Mouse (Mus musculus): Measurements from ENCODE around the gene Fbxl14. TPM values are rescaled to one million over a fixed set of nuclear protein-coding genes. Genes with fewer than 3 reads are reported as not detected.
"Not testable (repeated sequence)": the region's sequence is repeated elsewhere in the genome, so short reads cannot be mapped to it uniquely, and the experiment has no call there.

Fbxl14 gene
- polyA plus RNA-seq, 1 experiment from 2014 or later: 3.3 TPM

- H3K4me1 ChIP-seq (replicated peaks): peaks cover 14% of the 10 kb centered on the region
- H3K36me3 ChIP-seq: no peaks in the 10 kb centered on the region
- H3K9me3 ChIP-seq: no peaks in the 10 kb centered on the region
- H3K9ac ChIP-seq: no peak overlapping the region
- H3K27ac ChIP-seq: no peak overlapping the region
- ATAC-seq (ENCODE audit: low FRiP score): no peak
- no peaks in the 10 kb centered on the region for H3K27me3 ChIP-seq
- no peak overlapping the region for H3K4me3 ChIP-seq
- 93% methylated on average over 4 of the region's 4 CpGs for WGBS
- no peak overlapping the region for H3K4me2 ChIP-seq
These were observed 5.5 kb upstream of the Fbxl14 start for GRCm38 (mm10) chr6:119473992-119474391.

DNA sequence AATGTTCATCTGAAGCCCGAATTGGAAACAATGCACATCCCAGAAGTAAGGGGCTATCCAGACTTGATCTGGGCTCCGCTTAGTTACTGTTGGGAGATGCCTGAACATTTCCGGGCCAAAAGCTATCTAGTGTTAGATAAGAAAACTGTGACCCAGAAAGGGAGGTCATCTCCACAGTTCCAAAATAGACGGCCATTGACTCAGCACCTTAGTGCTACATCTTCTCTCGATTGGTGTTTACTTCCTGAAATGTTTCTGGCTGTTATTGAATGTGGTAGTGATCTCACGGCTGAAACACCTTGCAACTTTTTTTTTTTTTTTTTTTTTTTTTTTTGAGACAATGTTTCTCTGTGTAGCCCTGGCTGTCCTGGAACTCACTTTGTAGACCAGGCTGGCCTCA lies 3.5 kb upstream of the Fbxl14 start:
- Histone ChIP-seq H3K9ac (no peak overlapping the region), H3K9me3 (no peaks in the 10 kb centered on the region), H3K27ac (no peak overlapping the region), H3K36me3 (no peaks in the 10 kb centered on the region), H3K4me1 (replicated peaks) (peaks cover 24% of the 10 kb centered on the region), H3K27me3 (no peaks in the 10 kb centered on the region), H3K4me3 (no peak overlapping the region), H3K4me2 (no peak overlapping the region)
- ATAC-seq (ENCODE audit: low FRiP score): no peak
- 87% methylated on average over 6 of the region's 6 CpGs for WGBS

DNA sequence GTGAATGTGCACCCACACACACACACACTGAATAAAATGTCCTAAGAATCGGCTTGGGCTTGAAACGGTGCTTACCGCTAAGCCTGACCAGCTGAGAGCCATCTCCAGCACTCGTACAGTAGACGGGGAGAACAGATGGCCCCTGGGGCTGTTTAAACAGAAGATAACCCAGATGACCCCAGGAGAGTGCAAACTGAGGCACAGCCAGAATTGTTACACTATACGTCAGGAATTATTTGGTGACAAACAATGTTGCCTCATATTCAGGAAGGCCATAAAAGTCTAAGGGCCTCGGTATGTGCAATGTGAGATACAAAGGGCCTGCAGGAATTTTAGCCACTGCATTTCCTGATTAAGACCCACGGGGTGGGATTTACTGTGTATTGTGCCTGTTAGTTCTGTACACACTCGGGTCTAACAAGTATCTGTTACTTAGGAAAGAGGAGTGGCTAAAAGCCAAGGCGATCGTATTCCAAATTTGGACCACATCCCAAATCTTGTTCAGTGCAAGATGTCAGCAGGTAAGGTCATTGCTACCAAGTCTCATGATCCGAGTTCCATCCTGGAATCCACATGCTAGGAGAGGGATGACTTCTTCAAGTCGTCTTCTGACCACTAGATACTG lies 1.7 kb upstream of the Fbxl14 start:
- Histone ChIP-seq H3K36me3 (no peaks in the 10 kb centered on the region), H3K9ac (peak overlapping the region; percentile 43; the same call in 1 of the 2 replicates), H3K27ac (no peak overlapping the region), H3K27me3 (no peaks in the 10 kb centered on the region), H3K4me1 (replicated peaks) (peaks cover 38% of the 10 kb centered on the region), H3K4me3 (no peak overlapping the region), H3K4me2 (peak overlapping the region; percentile 68; the same call in 1 of the 2 replicates), H3K9me3 (no peaks in the 10 kb centered on the region)
- WGBS: 64% methylated on average over 13 of the region's 13 CpGs
- no peak for ATAC-seq (ENCODE audit: low FRiP score)

DNA sequence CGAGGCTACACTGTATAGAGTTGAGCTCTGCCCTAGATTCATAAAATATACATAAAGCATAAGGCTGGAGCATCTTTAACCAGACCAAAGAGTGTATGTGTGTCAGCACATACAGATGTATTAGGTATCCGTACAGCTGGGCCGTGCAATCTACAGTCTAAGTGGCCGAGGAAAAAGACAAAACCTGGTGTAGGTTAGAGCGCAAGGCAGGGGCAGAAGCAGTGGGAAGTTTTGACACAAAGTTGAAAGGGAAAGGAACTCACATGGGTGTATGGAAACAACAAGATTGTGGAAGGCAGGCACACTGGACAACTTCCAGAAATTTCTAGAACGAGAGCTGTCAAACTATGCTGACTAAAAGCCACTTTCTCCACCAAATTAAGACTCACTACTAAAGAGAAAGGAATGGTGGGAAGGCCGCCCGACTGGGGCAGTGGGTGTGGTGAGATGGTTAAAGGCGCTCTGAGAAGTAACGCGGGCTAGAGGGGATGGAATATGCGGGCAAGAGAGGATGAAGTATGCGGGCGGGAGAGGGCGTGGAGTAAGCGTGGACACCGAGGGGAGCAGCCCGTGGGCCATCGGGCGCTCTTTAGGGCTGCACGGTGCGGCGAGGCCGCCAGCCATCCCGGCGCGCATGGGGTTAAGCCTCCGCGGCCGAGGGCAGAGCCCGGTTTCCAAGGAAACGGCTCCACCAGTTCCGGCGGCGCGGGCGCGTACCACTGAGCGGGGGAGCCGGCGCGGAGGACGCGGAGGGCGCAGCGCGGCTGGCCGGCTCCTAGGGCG lies 717 bp upstream of the Fbxl14 start:
- peak overlapping the region; percentile 97 for H3K9ac ChIP-seq
- peaks cover 47% of the 10 kb centered on the region for H3K4me1 ChIP-seq (replicated peaks)
- H3K9me3 ChIP-seq: no peaks in the 10 kb centered on the region
- H3K36me3 ChIP-seq: no peaks in the 10 kb centered on the region; the same call in 1 of the 2 replicates
- 2% methylated on average over 48 of the region's 49 CpGs for WGBS
- H3K4me3 ChIP-seq: peak overlapping the region; percentile 88
- ATAC-seq (ENCODE audit: low FRiP score): peak; percentile 94
- no peaks in the 10 kb centered on the region for H3K27me3 ChIP-seq
- H3K27ac ChIP-seq: peak overlapping the region; percentile 99
- peak overlapping the region; percentile 68 for H3K4me2 ChIP-seq

DNA sequence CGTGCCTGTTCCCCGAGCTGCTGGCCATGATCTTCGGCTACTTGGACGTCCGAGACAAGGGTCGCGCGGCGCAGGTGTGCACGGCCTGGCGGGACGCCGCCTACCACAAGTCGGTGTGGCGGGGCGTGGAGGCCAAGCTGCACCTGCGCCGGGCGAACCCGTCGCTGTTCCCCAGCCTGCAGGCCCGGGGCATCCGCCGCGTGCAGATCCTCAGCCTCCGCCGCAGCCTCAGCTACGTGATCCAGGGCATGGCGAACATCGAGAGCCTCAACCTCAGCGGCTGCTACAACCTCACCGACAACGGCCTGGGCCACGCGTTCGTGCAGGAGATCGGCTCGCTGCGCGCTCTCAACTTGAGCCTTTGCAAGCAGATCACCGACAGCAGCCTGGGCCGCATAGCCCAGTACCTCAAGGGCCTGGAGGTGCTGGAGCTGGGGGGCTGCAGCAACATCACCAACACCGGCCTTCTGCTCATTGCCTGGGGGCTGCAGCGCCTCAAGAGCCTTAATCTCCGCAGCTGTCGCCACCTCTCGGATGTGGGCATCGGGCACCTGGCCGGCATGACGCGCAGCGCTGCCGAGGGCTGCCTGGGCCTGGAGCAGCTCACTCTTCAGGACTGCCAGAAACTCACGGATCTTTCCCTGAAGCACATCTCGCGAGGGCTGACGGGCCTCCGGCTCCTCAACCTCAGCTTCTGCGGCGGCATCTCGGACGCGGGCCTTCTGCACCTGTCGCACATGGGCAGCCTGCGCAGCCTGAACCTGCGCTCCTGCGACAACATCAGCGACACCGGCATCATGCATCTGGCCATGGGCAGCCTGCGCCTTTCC lies 623 bp downstream of the Fbxl14 start:
- peak overlapping the region; percentile 99 for H3K27ac ChIP-seq
- ATAC-seq (ENCODE audit: low FRiP score): peak; percentile 30
- H3K36me3 ChIP-seq: peaks cover 8% of the 10 kb centered on the region
- no peaks in the 10 kb centered on the region for H3K27me3 ChIP-seq
- H3K4me1 ChIP-seq (replicated peaks): peaks cover 60% of the 10 kb centered on the region
- WGBS: under 1% methylated on average over 60 of the region's 70 CpGs
- H3K9me3 ChIP-seq: no peaks in the 10 kb centered on the region
- H3K4me3 ChIP-seq: peak overlapping the region; percentile 88
- peak overlapping the region; percentile 97 for H3K9ac ChIP-seq
- H3K4me2 ChIP-seq: peak overlapping the region; percentile 100

- Histone ChIP-seq H3K9ac (peak overlapping the region; percentile 97), H3K36me3 (peaks cover 8% of the 10 kb centered on the region), H3K4me2 (peak overlapping the region; percentile 100), H3K4me1 (replicated peaks) (peaks cover 67% of the 10 kb centered on the region), H3K27ac (peak overlapping the region; percentile 99), H3K9me3 (no peaks in the 10 kb centered on the region), H3K27me3 (no peaks in the 10 kb centered on the region), H3K4me3 (peak overlapping the region; percentile 88)
- WGBS: under 1% methylated on average over 33 of the region's 33 CpGs
- ATAC-seq (ENCODE audit: low FRiP score): peak; percentile 19
These were observed 1.4 kb downstream of the Fbxl14 start for GRCm38 (mm10) chr6:119480706-119481331.

- Histone ChIP-seq H3K4me1 (replicated peaks) (peaks cover 75% of the 10 kb centered on the region), H3K4me3 (peak overlapping the region; percentile 88), H3K4me2 (peak overlapping the region; percentile 100), H3K9ac (peak overlapping the region; percentile 66)
- H3K27me3 ChIP-seq; H3K27ac ChIP-seq; H3K9me3 ChIP-seq; ATAC-seq (ENCODE audit: low FRiP score); H3K36me3 ChIP-seq: not testable (repeated sequence)
- 4% methylated on average over 10 of the region's 10 CpGs for WGBS
These were observed 2.4 kb downstream of the Fbxl14 start for GRCm38 (mm10) chr6:119481741-119482390.

- H3K9me3 ChIP-seq: no peaks in the 10 kb centered on the region
- WGBS: 37% methylated on average over 16 of the region's 16 CpGs
- H3K4me3 ChIP-seq: peak overlapping the region; percentile 88
- H3K36me3 ChIP-seq: peaks cover 8% of the 10 kb centered on the region
- H3K27me3 ChIP-seq: no peaks in the 10 kb centered on the region
- H3K9ac ChIP-seq: peak overlapping the region; percentile 66
- H3K4me2 ChIP-seq: peak overlapping the region; percentile 100
- peaks cover 69% of the 10 kb centered on the region for H3K4me1 ChIP-seq (replicated peaks)
- no peak for ATAC-seq (ENCODE audit: low FRiP score)
- H3K27ac ChIP-seq: no peak overlapping the region
These were observed 3.6 kb downstream of the Fbxl14 start for GRCm38 (mm10) chr6:119482958-119483600.

- Histone ChIP-seq H3K4me2 (no peak overlapping the region), H3K9ac (no peak overlapping the region; the same call in 1 of the 2 replicates), H3K9me3 (no peaks in the 10 kb centered on the region), H3K27ac (peak overlapping the region; percentile 56; the same call in 1 of the 2 replicates), H3K27me3 (no peaks in the 10 kb centered on the region), H3K4me1 (replicated peaks) (peaks cover 63% of the 10 kb centered on the region), H3K36me3 (peaks cover 8% of the 10 kb centered on the region), H3K4me3 (no peak overlapping the region)
- ATAC-seq (ENCODE audit: low FRiP score): no peak
- 18% methylated on average over 2 of the region's 2 CpGs for WGBS
These were observed 6.0 kb downstream of the Fbxl14 start for GRCm38 (mm10) chr6:119485486-119485885.

DNA sequence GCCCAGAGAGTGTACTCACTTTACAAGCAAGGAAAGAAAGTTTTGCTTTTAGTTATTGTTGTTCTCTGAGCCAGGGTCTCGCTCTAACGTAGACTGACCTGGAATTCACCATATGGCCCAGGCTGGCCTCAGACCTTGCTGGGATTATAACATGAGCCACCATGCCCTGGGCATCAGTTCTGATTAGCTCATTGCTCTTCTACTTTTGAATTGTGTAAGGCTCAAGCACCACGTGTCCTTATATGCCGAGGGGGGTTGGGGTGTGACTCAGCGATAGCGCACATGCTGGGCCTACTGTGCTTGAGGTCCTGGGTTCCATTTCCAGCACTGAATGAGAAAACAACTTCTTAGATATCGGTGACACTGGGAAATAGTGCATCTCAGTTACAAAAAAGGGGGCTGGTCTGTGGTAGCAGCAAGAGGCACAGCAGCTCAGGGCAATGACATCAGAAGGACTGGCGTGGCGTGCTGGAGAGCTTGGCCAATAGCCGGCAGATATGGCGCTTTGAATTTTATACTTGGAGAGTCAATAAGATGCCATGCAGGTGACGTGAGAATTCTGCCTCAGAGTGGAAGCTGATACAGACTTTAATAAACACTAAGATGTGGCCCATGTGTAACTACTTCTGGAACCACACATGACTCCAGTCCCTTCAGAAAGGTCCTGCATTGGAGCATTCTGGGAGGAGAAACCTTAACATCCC lies 7.1 kb downstream of the Fbxl14 start:
- 90% methylated on average over 12 of the region's 12 CpGs for WGBS
- Histone ChIP-seq H3K36me3 (peaks cover 8% of the 10 kb centered on the region), H3K4me3 (no peak overlapping the region), H3K9ac (no peak overlapping the region), H3K27ac (no peak overlapping the region), H3K9me3 (no peaks in the 10 kb centered on the region), H3K4me2 (no peak overlapping the region), H3K4me1 (replicated peaks) (peaks cover 64% of the 10 kb centered on the region), H3K27me3 (no peaks in the 10 kb centered on the region)
- no peak for ATAC-seq (ENCODE audit: low FRiP score)

DNA sequence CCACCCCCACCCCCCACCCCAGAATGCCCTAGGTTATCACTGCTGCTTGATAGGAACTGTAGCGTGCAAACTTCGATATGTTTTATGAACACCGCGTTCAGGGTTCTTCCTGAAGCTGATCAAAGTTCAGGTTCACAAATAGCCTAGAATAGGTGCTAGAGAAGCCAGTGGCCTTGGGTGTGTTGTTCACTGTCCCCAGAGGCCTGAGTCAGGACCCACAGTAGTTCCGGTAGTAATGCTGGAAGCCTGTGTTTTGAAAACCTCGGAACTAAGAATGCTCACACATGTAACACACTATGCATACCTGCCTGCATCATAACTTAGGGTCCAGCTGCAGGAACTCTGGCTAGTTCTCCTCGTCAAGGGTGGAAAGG lies 7.6 kb downstream of the Fbxl14 start:
- peaks cover 62% of the 10 kb centered on the region for H3K4me1 ChIP-seq (replicated peaks)
- no peak overlapping the region for H3K4me3 ChIP-seq
- H3K9me3 ChIP-seq: no peaks in the 10 kb centered on the region
- H3K4me2 ChIP-seq: no peak overlapping the region
- H3K27ac ChIP-seq: no peak overlapping the region
- no peak overlapping the region for H3K9ac ChIP-seq
- no peak for ATAC-seq (ENCODE audit: low FRiP score)
- H3K27me3 ChIP-seq: no peaks in the 10 kb centered on the region
- 96% methylated on average over 7 of the region's 7 CpGs for WGBS
- peaks cover 8% of the 10 kb centered on the region for H3K36me3 ChIP-seq
